Mouse (Mus musculus) midbrain, postnatal 0 days (tissue): ENCODE measurements around the gene Dennd1a. TPM values are rescaled to one million over a fixed set of nuclear protein-coding genes. Genes with fewer than 3 reads are reported as not detected.

Source experiments
- ATAC-seq: fragments of 200-750 bp; cut with Nextera tagmentation; 2 replicates; pipeline ENCODE4 v1.8.0; 2017; ENCODE audit warnings: moderate number of reproducible peaks, mild to moderate bottlenecking, moderate TSS enrichment, moderate library complexity; ENCODE audit not compliant: low FRiP score
- DNase-seq: peaks from one replicate; pipeline ENCODE4 v3.0.0-alpha.2; 2015; ENCODE audit warnings: low spot score
- H3K27ac ChIP-seq: fragments of 300-500 bp; sonication (generic); 2 replicates; pipeline ENCODE4 v1.5.1; 2014; ENCODE audit warnings: low read depth, mild to moderate bottlenecking, low read length, mixed read lengths
- H3K27me3 ChIP-seq: fragments of 300-500 bp; sonication (generic); 2 replicates; pipeline ENCODE4 v1.6.1; 2014; ENCODE audit warnings: low read length, control low read depth, mixed read lengths; ENCODE audit not compliant: insufficient read depth
- H3K36me3 ChIP-seq: fragments of 300-500 bp; sonication (generic); 2 replicates; pipeline ENCODE4 v1.6.1; 2014; ENCODE audit warnings: low read length, control low read depth, mixed read lengths; ENCODE audit not compliant: insufficient read depth
- H3K4me1 ChIP-seq: fragments of 300-500 bp; sonication (generic); 2 replicates; pipeline ENCODE4 v1.6.1; 2014; ENCODE audit warnings: mild to moderate bottlenecking, control low read depth, antibody characterized with exemption, low read length, mixed read lengths; ENCODE audit not compliant: insufficient read depth
- H3K4me2 ChIP-seq: fragments of 300-500 bp; sonication (generic); 2 replicates; pipeline ENCODE4 v1.6.1; 2014; ENCODE audit warnings: low read depth, mild to moderate bottlenecking, low read length, mixed read lengths; ENCODE audit not compliant: poor library complexity, severe bottlenecking
- H3K4me3 ChIP-seq: fragments of 300-500 bp; sonication (generic); 2 replicates; pipeline ENCODE4 v1.5.1; 2014; ENCODE audit warnings: low read depth, mild to moderate bottlenecking, low read length, moderate library complexity
- H3K9ac ChIP-seq: fragments of 300-500 bp; sonication (generic); replicated peaks from 2 replicates; pipeline ENCODE4 v1.6.1; 2014; ENCODE audit warnings: mild to moderate bottlenecking, low read length, moderate library complexity, mixed read lengths; ENCODE audit not compliant: poor library complexity, severe bottlenecking
- H3K9me3 ChIP-seq: fragments of 300-500 bp; sonication (generic); 2 replicates; pipeline ENCODE4 v1.6.1; 2016; ENCODE audit warnings: low read length, control low read depth
- CTCF ChIP-seq: IDR thresholded peaks from 2 replicates; pipeline ENCODE4 v1.5.1; 2016; ENCODE audit warnings: antibody characterized with exemption, mild to moderate bottlenecking
- WGBS: fragments of 180-500 bp; shearing (Covaris S2); extraction: QIAGEN DNeasy Blood & Tissue Kit; methylation state at CpG from one replicate; pipeline ENCODE4 v1.1.7; 2014; 5-methylcytosine and 5-hydroxymethylcytosine counted together
- polyA plus RNA-seq: library from polyadenylated mRNA; unstranded; fragments of >200 nt; fragmentation: Nextera tagmentation; extraction: Ambion mirVana; gene quantifications from 2 replicates; pipeline ENCODE4 v1.2.1, GENCODE M21; 2015
- total RNA-seq: library from RNA; depleted of rRNA; stranded (reverse); fragments of >200 nt; gene quantifications from 2 replicates; pipeline ENCODE4 v1.2.3, GENCODE M21; 2014

The Dennd1a gene
- total and polyA plus RNA-seq, 2 experiments from 2014 or later, result 15.9 to 51.1 TPM

DNA sequence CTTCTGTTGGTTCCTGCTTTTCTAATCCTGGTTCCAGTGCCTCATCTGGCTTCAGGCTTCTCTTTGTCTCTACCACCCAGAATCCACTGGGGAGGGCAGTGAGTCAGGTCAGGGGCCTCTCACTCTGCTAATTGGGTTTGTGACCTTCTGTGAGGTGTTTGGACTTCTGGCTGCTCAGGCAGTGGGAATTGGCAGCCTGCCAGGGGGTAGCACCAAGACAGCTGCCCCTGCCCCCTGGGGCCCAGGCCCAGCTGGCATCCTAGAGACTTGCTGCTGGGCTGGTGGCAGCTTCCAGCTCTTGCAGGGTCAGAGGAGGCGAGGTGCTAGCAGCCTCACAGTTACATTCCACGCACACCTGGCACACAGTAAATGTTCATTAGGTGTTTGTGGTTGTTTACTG, 475.5 kb downstream of the Dennd1a start:
- Histone ChIP-seq H3K4me1 (no peaks in the 10 kb centered on the region), H3K4me3 (no peak overlapping the region), H3K27me3 (no peaks in the 10 kb centered on the region), H3K9me3 (no peaks in the 10 kb centered on the region), H3K9ac (no peak overlapping the region), H3K4me2 (no peak overlapping the region), H3K27ac (no peak overlapping the region), H3K36me3 (peaks cover 13% of the 10 kb centered on the region)
- TF ChIP-seq CTCF, result no peak
- ATAC-seq, result no peak
- 70% methylated on average over 2 of the region's 2 CpGs for WGBS
- DNase-seq, result peak; percentile 54

DNA sequence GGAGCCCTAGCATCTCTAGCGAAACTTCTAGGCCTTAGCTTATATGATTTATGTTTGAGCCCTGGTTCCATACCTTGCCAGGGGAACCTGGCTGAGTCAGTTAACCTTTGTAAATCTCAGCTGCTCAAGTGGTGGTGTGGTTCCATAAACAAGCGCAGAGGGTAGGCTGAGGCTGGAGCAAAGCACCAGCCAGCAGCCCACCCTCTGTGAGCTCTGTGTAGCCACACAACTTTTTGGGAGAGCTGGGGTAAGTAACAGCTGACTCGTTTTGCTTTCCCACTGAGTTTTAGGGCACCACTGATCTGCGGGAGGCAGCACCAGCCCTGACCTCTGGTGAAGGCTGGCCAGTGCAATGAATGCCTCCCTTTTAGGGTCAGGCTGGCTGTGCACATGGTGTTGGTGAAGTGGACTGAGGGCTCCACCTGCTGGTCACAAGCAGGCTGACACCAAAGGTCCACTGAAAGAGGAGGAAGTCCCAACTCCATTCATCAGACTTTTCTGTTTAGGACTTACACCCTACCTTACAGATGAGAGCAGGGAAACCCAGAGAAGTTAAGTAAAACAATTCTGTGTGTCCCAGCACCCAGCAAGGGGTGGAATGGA, 484.5 kb downstream of the Dennd1a start:
- no peaks in the 10 kb centered on the region for H3K9me3 ChIP-seq
- H3K4me1 ChIP-seq, result no peaks in the 10 kb centered on the region
- 43% methylated on average over 4 of the region's 4 CpGs for WGBS
- no peak overlapping the region for H3K4me2 ChIP-seq
- H3K9ac ChIP-seq, result no peak overlapping the region
- H3K27ac ChIP-seq, result no peak overlapping the region
- DNase-seq (peak; percentile 78), ATAC-seq (peak; percentile 61)
- no peak overlapping the region for H3K4me3 ChIP-seq
- peaks cover 11% of the 10 kb centered on the region for H3K36me3 ChIP-seq
- peak; percentile 95 for TF ChIP-seq CTCF
- H3K27me3 ChIP-seq, result no peaks in the 10 kb centered on the region

DNA sequence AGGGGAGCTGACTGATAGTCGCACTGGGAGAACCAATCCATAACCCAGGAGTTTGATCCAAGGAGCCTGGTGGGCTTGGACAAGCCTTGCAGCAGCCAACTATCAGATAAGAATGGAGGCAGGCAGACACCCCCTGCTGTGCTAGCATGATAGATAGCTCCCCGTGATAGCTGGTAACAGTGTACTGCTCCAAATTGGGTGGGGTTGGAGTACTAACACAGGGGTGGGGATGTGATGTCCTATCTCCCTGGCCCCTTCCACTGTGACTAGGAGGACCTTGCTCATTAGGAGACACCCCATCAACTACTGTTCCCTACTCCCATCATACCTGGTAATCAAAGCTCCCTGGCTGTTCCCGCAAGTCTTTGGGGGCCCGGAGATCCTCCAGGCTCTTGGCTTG, 485.5 kb downstream of the Dennd1a start:
- no peaks in the 10 kb centered on the region for H3K9me3 ChIP-seq
- no peak for TF ChIP-seq CTCF
- no peak overlapping the region for H3K4me3 ChIP-seq
- ATAC-seq (no peak), DNase-seq (no peak)
- WGBS, result 81% methylated on average over 4 of the region's 4 CpGs
- H3K9ac ChIP-seq, result no peak overlapping the region
- no peaks in the 10 kb centered on the region for H3K27me3 ChIP-seq
- no peak overlapping the region for H3K27ac ChIP-seq
- H3K36me3 ChIP-seq, result peaks cover 11% of the 10 kb centered on the region
- H3K4me2 ChIP-seq, result no peak overlapping the region
- no peaks in the 10 kb centered on the region for H3K4me1 ChIP-seq

DNA sequence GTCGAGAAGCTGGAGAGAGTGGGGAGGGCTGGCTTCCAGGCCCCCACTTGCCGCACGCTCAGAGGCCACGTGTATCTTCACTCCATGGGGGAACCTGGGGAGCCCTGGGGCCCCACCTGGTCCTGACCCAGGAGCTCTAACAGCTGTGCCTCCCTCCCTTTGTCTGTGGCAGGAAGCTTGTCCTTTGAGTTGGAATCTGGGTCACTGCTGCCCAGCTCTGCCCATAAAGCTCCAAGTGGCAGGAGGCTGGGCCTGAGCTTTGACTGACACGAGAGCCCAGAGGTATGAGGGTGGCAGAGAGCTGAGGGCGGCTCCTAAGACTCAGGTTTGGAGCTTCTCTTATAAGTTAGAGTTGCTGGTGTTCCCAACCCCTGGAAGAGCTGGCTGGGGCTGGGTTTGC, 488.1 kb downstream of the Dennd1a start:
- no peak overlapping the region for H3K27ac ChIP-seq
- no peak overlapping the region for H3K9ac ChIP-seq
- DNase-seq, result no peak
- ATAC-seq, result no peak
- TF ChIP-seq CTCF, result no peak
- H3K4me3 ChIP-seq, result no peak overlapping the region
- H3K4me1 ChIP-seq, result no peaks in the 10 kb centered on the region
- no peaks in the 10 kb centered on the region for H3K27me3 ChIP-seq
- no peaks in the 10 kb centered on the region for H3K9me3 ChIP-seq
- WGBS, result 60% methylated on average over 6 of the region's 6 CpGs
- peaks cover 8% of the 10 kb centered on the region; the same call in 1 of the 2 replicates for H3K36me3 ChIP-seq
- no peak overlapping the region for H3K4me2 ChIP-seq

DNA sequence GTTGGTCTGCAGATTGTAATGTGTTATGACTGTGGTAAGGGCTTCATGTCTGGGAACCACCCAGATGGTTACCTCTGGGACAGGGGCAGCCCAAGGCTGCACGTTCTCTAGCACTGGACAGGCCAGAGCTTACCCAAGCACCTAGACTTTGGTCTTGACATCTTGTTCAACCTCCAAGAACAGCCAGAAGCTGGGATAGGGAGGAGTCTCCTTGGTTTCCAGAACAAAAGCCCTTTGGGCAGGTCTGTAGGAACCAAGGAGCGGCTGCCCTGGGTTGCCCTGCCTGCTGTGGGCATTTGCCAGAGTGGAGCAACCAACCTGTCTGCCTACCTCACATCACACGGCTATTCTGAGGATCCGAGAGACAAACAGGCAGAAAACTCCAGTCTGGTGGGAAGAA, 490.1 kb downstream of the Dennd1a start:
- H3K36me3 ChIP-seq, result peaks cover 8% of the 10 kb centered on the region; the same call in 1 of the 2 replicates
- ATAC-seq (no peak), DNase-seq (no peak)
- TF ChIP-seq CTCF, result no peak
- H3K9ac ChIP-seq, result no peak overlapping the region
- no peaks in the 10 kb centered on the region for H3K4me1 ChIP-seq
- no peak overlapping the region for H3K4me2 ChIP-seq
- no peaks in the 10 kb centered on the region for H3K27me3 ChIP-seq
- WGBS, result 88% methylated on average over 4 of the region's 4 CpGs
- H3K9me3 ChIP-seq, result no peaks in the 10 kb centered on the region
- H3K4me3 ChIP-seq, result no peak overlapping the region
- no peak overlapping the region for H3K27ac ChIP-seq

DNA sequence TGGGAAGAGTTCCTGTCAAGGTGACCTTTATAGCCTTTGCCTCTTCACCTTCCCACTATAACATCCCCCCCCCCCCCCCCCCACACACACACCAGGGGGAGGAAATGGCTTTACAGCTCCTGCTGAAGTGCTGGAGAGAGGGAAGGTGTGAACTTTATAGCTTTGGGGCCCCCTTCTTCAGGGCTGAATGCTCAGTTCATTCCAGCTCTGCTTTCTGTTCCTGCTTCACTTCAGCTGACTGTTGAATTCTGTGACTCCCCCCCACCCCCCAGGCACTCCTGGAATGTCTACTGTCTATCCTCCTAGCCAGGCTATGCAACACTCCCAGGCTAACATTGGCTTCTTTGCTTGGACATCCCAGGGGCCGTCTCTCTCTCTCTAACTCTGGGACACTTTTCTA, 491.2 kb downstream of the Dennd1a start:
- DNase-seq (no peak), ATAC-seq (no peak)
- H3K9me3 ChIP-seq, result no peaks in the 10 kb centered on the region
- no peak overlapping the region for H3K4me2 ChIP-seq
- WGBS, result 74% methylated on average over 1 of the region's 1 CpGs
- no peak overlapping the region for H3K4me3 ChIP-seq
- peaks cover 8% of the 10 kb centered on the region; the same call in 1 of the 2 replicates for H3K36me3 ChIP-seq
- H3K27ac ChIP-seq, result no peak overlapping the region
- TF ChIP-seq CTCF, result no peak
- no peaks in the 10 kb centered on the region for H3K4me1 ChIP-seq
- no peak overlapping the region for H3K9ac ChIP-seq
- H3K27me3 ChIP-seq, result no peaks in the 10 kb centered on the region
